12 mouse cellular contexts compared by ENCODE assay signal in the genomic region with DNA sequence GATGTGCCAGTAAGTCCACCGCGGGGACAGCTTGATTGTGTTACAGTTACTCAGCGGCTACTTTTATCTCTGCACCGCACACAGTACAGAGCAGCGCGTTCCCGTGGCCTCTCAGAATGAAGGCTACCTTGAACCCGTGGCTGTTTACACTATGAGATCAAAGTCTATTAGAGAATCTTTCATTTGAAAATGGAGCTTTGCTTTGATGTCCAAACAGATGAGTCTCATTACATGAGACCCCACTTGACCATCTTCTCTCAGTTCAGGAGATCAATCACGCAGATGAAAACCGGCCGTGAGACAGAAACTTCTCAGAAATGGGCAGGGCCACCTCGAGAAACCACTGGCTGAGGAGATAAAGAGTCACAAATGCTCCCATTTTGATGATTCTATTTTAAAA. TPM values are rescaled to one million over a fixed set of nuclear protein-coding genes. Genes with fewer than 3 reads are reported as not detected.
A peak's percentile ranks its signal among the peaks of the same experiment; 100 is the strongest.
DNase-seq lines count a peak whose midpoint lies in the region; ATAC-seq lines count a peak whose summit lies in the region.
"Had no signal": no experiment of that assay in that cellular context is flagged by ENCODE, and none has a peak within 500 bp of the region (broad histone marks: within the 10 kb centered on the region; RNA-seq: fewer than 3 reads in every experiment).

No protein-coding gene starts in this region.

- H3K9me3 ChIP-seq in intestine, embryonic 15.5 days: no peaks in the 10 kb centered on the region
- H3K9me3 ChIP-seq in neural tube, embryonic 13.5 days: no peaks in the 10 kb centered on the region

- peak; percentile 77; the same call in 1 of the 2 replicates for ATAC-seq in intestine, embryonic 15.5 days
- ATAC-seq in neural tube, embryonic 13.5 days (ENCODE audit: low read depth): no peak

- no peak overlapping the region for H3K4me3 ChIP-seq in intestine, embryonic 15.5 days (replicated peaks)
- H3K4me3 ChIP-seq in neural tube, embryonic 13.5 days: no peak overlapping the region

- H3K9ac ChIP-seq in intestine, embryonic 15.5 days: no peak overlapping the region
- no peak overlapping the region for H3K9ac ChIP-seq in neural tube, embryonic 13.5 days

- H3K4me2 ChIP-seq in intestine, embryonic 15.5 days (replicated peaks): peak overlapping the region; percentile 63; the same call in 1 of the 2 replicates
- H3K4me2 ChIP-seq in neural tube, embryonic 13.5 days: peak overlapping the region; percentile 70; the same call in 1 of the 2 replicates

- H3K27me3 ChIP-seq in intestine, embryonic 15.5 days (replicated peaks): no peaks in the 10 kb centered on the region
- no peaks in the 10 kb centered on the region for H3K27me3 ChIP-seq in neural tube, embryonic 13.5 days

- H3K4me1 ChIP-seq in intestine, embryonic 15.5 days (replicated peaks): no peaks in the 10 kb centered on the region
- peaks cover 7% of the 10 kb centered on the region for H3K4me1 ChIP-seq in neural tube, embryonic 13.5 days (replicated peaks)

- no peak overlapping the region for H3K27ac ChIP-seq in intestine, embryonic 15.5 days
- no peak overlapping the region for H3K27ac ChIP-seq in neural tube, embryonic 13.5 days (replicated peaks)

- DNase-seq in adrenal gland, adult 8-10 months: peak; percentile 17
- DNase-seq in adrenal gland, adult 18-20 months (ENCODE audit: low spot score in 2 of 2): no peak
- DNase-seq in kidney, postnatal 10 days: peak; percentile 7
- no peak for DNase-seq in kidney, adult 18-20 months
- no peak for DNase-seq in cerebellum, adult 9-11 months
- no peak for DNase-seq in adipocyte (ENCODE audit: low spot score)

- 39% methylated on average over 12 of the region's 12 CpGs for WGBS in intestine, embryonic 15.5 days
- WGBS in neural tube, embryonic 13.5 days: 62% methylated on average over 12 of the region's 12 CpGs

- H3K36me3 ChIP-seq in intestine, embryonic 15.5 days: no peaks in the 10 kb centered on the region
- H3K36me3 ChIP-seq in neural tube, embryonic 13.5 days: no peaks in the 10 kb centered on the region

RNA-seq across cellular contexts. Expression of gene Gfral, which starts 23.8 kb away (rescaled TPM):
- total RNA-seq in adrenal gland, adult 8-10 months (2022): not detected
- not detected for total RNA-seq in adrenal gland, adult 18-20 months (2021)
- not detected in 2 replicates for polyA plus RNA-seq in intestine, embryonic 15.5 days (2015; fragmentation: Nextera tagmentation; extraction: Ambion mirVana)
- polyA plus RNA-seq in neural tube, embryonic 13.5 days (2015; fragmentation: Nextera tagmentation; extraction: Ambion mirVana): not detected in 2 replicates
- total RNA-seq: adrenal gland, postnatal 36 days; left cerebral cortex, postnatal 10 days; neutrophil, adult 5-6 weeks had no signal
- polyA plus RNA-seq: testis, adult 2 months had no signal

Comparison
In these comparisons a context has a peak if more than half of its experiments do, and no peak if none do; other contexts are left out.
1. DNase-seq: peak in adrenal gland, adult 8-10 months (single experiment) and kidney, postnatal 10 days (single experiment); none in adrenal gland, adult 18-20 months (0 of 2), kidney, adult 18-20 months (single experiment), cerebellum, adult 9-11 months (single experiment) and adipocyte (single experiment).